Mouse (Mus musculus) brain, adult 2 months (tissue): Measurements from ENCODE around the gene Esrp2.
A peak's percentile ranks its signal among the peaks of the same experiment; 100 is the strongest.

Experiments
- DNase-seq: peaks from one replicate; pipeline ENCODE4 v3.0.0; 2011; ENCODE audit warnings: low read depth, low spot score

Gene Esrp2

GRCm38 (mm10) chr8:106123443-106123842, 13.3 kb downstream of the Esrp2 start:
- no peak for DNase-seq

DNA sequence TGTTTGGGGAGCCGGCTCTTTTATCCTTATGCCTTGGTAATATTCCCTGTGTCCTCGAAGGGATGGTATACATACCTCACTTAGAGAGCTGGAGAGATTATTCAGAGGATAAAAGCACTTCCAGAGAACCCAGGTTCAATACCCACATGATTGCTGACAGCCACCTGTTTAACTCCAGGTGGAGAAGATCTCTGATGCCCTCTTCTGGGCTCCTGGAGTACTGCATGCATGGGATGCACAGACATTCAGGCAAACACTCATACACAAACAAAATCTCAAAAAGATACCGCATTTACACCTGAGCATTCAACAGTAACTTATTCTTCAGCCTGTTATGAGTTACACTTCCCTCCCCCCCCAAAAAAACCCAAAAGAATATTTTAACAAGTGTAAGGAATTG, 20.9 kb downstream of the Esrp2 start:
- DNase-seq = peak; percentile 15

GRCm38 (mm10) chr8:106112514-106112913, 24.3 kb downstream of the Esrp2 start:
- no peak for DNase-seq

DNA sequence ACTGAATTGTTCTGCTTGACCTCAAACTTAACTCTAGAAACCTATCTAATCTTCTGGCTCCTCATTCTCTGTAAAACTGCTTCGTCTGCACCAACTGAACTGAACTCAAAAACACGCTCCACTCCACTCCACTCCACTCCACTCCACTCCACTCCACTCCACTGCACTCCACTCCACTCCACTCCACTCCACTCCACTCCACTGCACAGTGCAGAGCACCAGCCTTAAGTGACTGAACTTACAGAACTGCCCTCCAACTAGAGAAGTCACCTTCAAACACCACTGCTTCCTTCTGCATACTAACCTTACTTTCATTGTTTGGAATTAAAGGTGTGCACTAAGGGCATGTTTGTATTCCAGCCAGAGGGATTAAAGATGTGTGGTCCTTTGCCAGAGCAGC, 24.7 kb downstream of the Esrp2 start:
- no peak for DNase-seq

DNA sequence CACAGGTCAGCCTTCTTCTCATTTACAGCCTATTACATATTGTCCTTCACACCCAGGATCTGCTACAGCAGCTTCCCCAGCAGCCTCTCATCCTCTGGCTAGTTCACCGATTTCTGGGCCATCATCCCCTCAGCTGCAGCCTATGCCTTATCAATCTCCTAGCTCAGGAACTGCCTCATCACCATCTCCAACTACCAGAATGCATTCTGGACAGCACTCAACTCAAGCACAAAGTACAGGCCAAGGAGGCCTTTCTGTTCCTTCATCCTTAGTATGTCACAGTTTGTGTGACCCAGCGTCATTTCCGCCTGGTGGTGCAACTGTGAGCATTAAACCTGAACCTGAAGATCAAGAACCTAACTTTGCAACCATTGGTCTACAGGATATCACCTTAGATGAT, 28.0 kb downstream of the Esrp2 start:
- DNase-seq = no peak

GRCm38 (mm10) chr8:106108080-106108479, 28.7 kb downstream of the Esrp2 start:
- no peak for DNase-seq

GRCm38 (mm10) chr8:106106193-106106592, 30.6 kb downstream of the Esrp2 start:
- DNase-seq = no peak

DNA sequence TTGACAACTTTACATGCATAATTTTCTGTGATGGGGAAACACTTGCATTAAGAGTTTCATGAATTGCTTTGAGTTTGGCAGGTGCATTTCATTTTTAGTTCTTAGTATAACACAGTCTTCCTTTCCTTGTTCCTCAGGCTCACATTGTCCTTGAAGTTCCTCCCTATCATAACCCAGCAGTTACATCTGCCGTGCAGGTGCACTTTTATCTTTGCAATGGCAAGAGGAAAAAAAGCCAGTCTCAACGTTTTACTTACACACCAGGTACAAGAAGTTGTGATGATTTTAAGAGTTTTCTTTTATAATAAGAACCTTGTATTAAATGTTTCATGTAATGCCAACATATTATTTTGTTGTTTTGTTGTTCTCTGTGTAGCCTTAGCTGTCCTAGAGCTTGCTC, 32.9 kb downstream of the Esrp2 start:
- no peak for DNase-seq

- DNase-seq = no peak
Measured at GRCm38 (mm10) chr8:106102321-106102720, 34.5 kb downstream of the Esrp2 start.
